Mouse (Mus musculus) frontal cortex, postnatal 36 days (tissue): Measurements from ENCODE around the gene Ly6f.

Source experiments
- DNase-seq, 2 experiments: peaks; one replicate each; pipeline ENCODE4 v3.0.0; 2022; ENCODE audit warnings: low spot score in 2 of 2

Ly6f gene

DNA sequence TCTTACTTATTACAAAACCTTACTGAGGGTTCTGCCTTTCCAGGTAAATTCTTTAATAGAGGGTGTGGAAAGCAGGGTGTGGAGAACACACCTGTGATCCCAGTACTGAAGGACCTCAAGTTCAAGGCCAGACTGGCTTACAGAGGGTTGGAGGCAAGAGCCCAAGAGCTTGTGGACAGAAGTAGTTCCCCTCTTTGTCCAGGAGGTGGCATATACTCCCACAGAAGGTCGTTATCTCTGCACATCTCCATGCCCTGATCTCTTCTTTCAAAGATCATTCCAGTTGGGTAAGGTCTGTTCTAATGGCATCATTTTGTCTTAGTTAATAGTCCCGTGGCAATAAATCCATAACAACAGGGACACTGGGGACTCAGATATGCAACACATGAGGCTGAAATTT is 49.0 kb downstream of the Ly6f start:
- DNase-seq = no peak

DNA sequence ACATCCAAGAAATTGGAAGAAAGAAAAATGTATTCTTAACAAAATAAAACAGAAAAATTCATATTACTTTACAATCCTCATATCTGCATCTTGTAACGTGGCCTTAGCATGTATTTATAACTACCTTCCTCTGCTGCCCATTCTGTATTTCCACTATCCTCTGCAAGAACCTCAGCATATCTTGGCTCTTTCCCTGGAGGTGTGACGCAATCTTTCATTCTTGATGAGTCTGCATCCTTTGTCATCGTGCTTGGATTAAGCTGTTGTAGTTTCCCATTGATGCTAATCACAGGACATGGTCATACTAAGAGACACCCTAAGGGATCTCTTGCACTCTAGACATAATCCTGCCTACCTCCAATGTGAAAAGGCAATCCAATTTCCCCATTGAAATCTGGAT is 50.4 kb downstream of the Ly6f start:
- no peak for DNase-seq

- no peak for DNase-seq
These were observed 51.9 kb downstream of the Ly6f start for GRCm38 (mm10) chr15:75320104-75320503.
